Mouse (Mus musculus) hematopoietic stem cell, adult 5-6 weeks (primary cell): ENCODE data around the gene Usp10. TPM values are rescaled to one million over a fixed set of nuclear protein-coding genes. Genes with fewer than 3 reads are reported as not detected.

Experiments used
- ATAC-seq, 2 experiments: fragments of 125-278 bp in 1 of 2; replicated peaks in 1 of 2; 2 replicates each; pipeline ENCODE4 v1.8.0; 2016 to 2017; ENCODE audit warnings: inconsistent platforms in 2 of 2, mild to moderate bottlenecking in 2 of 2, moderate number of reproducible peaks in 2 of 2, low read depth in 1 of 2, moderate TSS enrichment in 1 of 2; ENCODE audit not compliant: low FRiP score in 2 of 2, poor library complexity in 2 of 2, severe bottlenecking in 2 of 2, insufficient read depth in 1 of 2, low TSS enrichment in 1 of 2
- total RNA-seq: library from RNA; stranded (forward); fragments of 172-1452, 232-1000 nt; gene quantifications from 2 replicates; pipeline ENCODE4 v1.2.3, GENCODE M21; 2017

The Usp10 gene
- total RNA-seq, 1 experiment from 2014 or later, result 41.0 TPM

- ATAC-seq, result no peak
These were observed 33.5 kb downstream of the Usp10 start for GRCm38 (mm10) chr8:119943616-119944015.

- ATAC-seq, result peak; percentile 55 to 79
These were observed 34.1 kb downstream of the Usp10 start for GRCm38 (mm10) chr8:119944096-119944811.

- no peak for ATAC-seq
These were observed 36.2 kb downstream of the Usp10 start for GRCm38 (mm10) chr8:119946326-119946865.

- ATAC-seq, result no peak
These were observed 37.5 kb downstream of the Usp10 start for GRCm38 (mm10) chr8:119947653-119948052.

- no peak for ATAC-seq
These were observed 38.2 kb downstream of the Usp10 start for GRCm38 (mm10) chr8:119948340-119948739.

- no peak for ATAC-seq
These were observed 42.1 kb downstream of the Usp10 start for GRCm38 (mm10) chr8:119952282-119952681.

- no peak for ATAC-seq
These were observed 42.6 kb downstream of the Usp10 start for GRCm38 (mm10) chr8:119952747-119953146.

- no peak for ATAC-seq
These were observed 45.2 kb downstream of the Usp10 start for GRCm38 (mm10) chr8:119955333-119955732.

GRCm38 (mm10) chr8:119958076-119958475 is 47.9 kb downstream of the Usp10 start:
- ATAC-seq, result no peak

- ATAC-seq, result no peak
These were observed 50.5 kb downstream of the Usp10 start for GRCm38 (mm10) chr8:119960531-119961104.

- ATAC-seq, result no peak
These were observed 54.7 kb downstream of the Usp10 start for GRCm38 (mm10) chr8:119964859-119965258.

GRCm38 (mm10) chr8:119967435-119967834 is 57.3 kb downstream of the Usp10 start:
- no peak for ATAC-seq

GRCm38 (mm10) chr8:119970169-119970568 is 60.0 kb downstream of the Usp10 start:
- ATAC-seq, result no peak

GRCm38 (mm10) chr8:119972558-119972957 is 62.4 kb downstream of the Usp10 start:
- peak; percentile 69 to 70 for ATAC-seq

- peak; percentile 30 to 50; a peak in 1 of 4 replicates for ATAC-seq
These were observed 68.7 kb downstream of the Usp10 start for GRCm38 (mm10) chr8:119978770-119979381.

- no peak for ATAC-seq
These were observed 71.1 kb downstream of the Usp10 start for GRCm38 (mm10) chr8:119981253-119981652.

GRCm38 (mm10) chr8:119984085-119984484 is 73.9 kb downstream of the Usp10 start:
- ATAC-seq, result peak in 1 of 2 experiments; percentile 25; a peak in 1 of 4 replicates

GRCm38 (mm10) chr8:119986174-119986573 is 76.0 kb downstream of the Usp10 start:
- ATAC-seq, result no peak
